Mouse (Mus musculus): Measurements from ENCODE around the gene Slc36a3. TPM values are rescaled to one million over a fixed set of nuclear protein-coding genes. Genes with fewer than 3 reads are reported as not detected.

The Slc36a3 gene
- polyA plus RNA-seq, 1 experiment from 2014 or later, result not detected

DNA sequence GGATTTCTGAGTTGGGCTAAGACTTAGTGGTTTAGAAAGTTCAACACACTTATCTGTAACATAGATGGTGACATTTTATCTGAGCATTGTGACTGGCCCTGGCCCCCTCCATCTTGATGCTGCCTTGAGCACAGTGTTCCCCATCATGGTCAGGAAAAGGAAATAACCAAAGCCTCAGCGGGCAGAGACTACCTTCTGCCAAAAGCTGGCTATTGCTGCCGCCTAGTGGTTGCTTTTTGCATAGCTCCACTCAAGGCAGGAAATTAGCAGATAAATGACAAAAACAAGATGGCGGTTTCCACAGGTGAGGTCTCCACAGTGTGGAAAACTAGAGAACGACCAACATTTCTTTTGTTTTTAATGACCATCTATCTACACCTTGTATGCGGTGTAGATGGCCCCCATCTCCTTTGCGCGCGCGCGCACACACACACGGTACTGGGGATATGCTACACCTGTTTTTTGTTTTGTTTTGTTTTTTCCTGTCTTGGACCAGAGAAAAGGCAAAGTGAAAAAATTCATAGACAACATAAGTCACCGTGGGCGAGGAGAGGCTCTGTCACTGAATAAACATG lies 7.4 kb upstream of the Slc36a3 start:
- H3K9ac ChIP-seq (ENCODE audit: low read length), result no peak overlapping the region
- peak; percentile 86 for DNase-seq (ENCODE audit: low spot score)

DNA sequence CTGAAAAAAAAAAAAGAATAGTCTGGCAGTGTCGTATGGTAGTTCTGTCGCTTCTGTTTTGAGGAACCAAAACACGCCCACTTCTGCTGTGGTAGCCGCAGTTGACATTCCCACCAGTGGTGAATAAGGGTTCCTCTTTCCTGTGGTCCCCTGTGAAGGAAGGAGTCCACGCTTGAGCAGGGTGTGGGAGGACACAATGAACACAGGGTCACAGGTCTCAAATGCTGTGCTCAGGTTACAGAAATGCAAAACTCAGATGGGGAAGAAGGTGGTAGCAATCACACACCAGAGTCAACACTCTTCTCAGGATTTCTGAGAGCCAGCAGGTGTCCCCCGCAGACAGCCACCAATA lies 3.5 kb upstream of the Slc36a3 start:
- Histone ChIP-seq H3K9me3 (ENCODE audit: control insufficient read depth, low read length) (no peaks in the 10 kb centered on the region), H3K4me2 (ENCODE audit: low read depth, severe bottlenecking) (no peak overlapping the region), H3K27me3 (ENCODE audit: control insufficient read depth, insufficient read depth, low read length) (no peaks in the 10 kb centered on the region), H3K4me1 (ENCODE audit: control insufficient read depth, insufficient read depth, low read length) (no peaks in the 10 kb centered on the region), H3K36me3 (ENCODE audit: control insufficient read depth, insufficient read depth, low read length) (no peaks in the 10 kb centered on the region), H3K27ac (replicated peaks; ENCODE audit: low read depth, low read length) (no peak overlapping the region), H3K9ac (ENCODE audit: low read length) (no peak overlapping the region), H3K4me3 (ENCODE audit: low read depth, low read length) (no peak overlapping the region)
- no peak for ATAC-seq (ENCODE audit: insufficient number of reproducible peaks, low FRiP score, low TSS enrichment, low read depth)
- 78% methylated on average over 6 of the region's 6 CpGs for WGBS
- no peak for DNase-seq (ENCODE audit: low spot score)

More for the DNA sequence above, 7.4 kb upstream of the Slc36a3 start:
- no peak overlapping the region for H3K4me3 ChIP-seq (ENCODE audit: low read depth, low read length)
- H3K9me3 ChIP-seq (ENCODE audit: control insufficient read depth, low read length), result no peaks in the 10 kb centered on the region
- 0 out of 2 replicates have a peak, but pooled peaks have one; percentile 17 for ATAC-seq (ENCODE audit: insufficient number of reproducible peaks, low FRiP score, low TSS enrichment, low read depth)
- no peak overlapping the region for H3K27ac ChIP-seq (replicated peaks; ENCODE audit: low read depth, low read length)
- 59% methylated on average over 13 of the region's 13 CpGs for WGBS
- H3K4me1 ChIP-seq (ENCODE audit: control insufficient read depth, insufficient read depth, low read length), result no peaks in the 10 kb centered on the region
- H3K4me2 ChIP-seq (ENCODE audit: low read depth, severe bottlenecking), result no peak overlapping the region
- no peaks in the 10 kb centered on the region for H3K27me3 ChIP-seq (ENCODE audit: control insufficient read depth, insufficient read depth, low read length)
- no peaks in the 10 kb centered on the region for H3K36me3 ChIP-seq (ENCODE audit: control insufficient read depth, insufficient read depth, low read length)

DNA sequence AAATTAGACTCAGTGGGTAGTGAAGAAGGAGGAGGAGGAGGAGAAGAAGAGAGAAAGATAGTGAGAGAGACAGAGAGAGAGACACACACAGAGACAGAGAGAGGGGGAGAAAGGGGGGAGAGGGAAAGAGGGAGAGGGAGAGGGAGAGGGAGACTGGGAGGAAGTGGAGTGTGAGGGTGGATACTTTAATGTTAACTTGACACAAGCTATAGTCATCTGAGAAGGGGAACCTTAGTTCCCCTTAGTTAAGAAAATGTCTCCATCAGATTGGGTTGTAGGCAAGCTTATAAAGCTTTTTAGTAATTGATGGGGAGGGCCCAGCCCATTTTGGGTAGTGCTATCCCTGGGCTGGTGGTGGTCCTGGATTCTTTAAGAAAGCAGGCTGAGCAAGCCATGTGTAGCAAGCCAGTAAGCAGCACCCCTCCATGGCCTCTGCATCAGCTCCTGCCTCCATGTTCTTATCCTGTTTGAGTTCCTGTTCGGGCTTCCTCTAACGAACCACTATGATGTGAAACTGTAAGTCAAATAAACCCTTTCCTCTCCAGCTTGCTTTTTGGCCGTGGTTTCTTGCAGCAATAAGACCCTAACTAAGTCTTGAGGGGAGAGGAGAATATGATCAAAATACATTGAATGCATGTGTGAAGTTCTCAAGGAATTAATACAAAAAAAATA lies 3.0 kb upstream of the Slc36a3 start:
- DNase-seq (ENCODE audit: low spot score), result no peak
- H3K4me3 ChIP-seq (ENCODE audit: low read depth, low read length), result no peak overlapping the region
- 67% methylated on average over 3 of the region's 3 CpGs for WGBS
- no peaks in the 10 kb centered on the region for H3K27me3 ChIP-seq (ENCODE audit: control insufficient read depth, insufficient read depth, low read length)
- no peaks in the 10 kb centered on the region for H3K9me3 ChIP-seq (ENCODE audit: control insufficient read depth, low read length)
- no peak for ATAC-seq (ENCODE audit: insufficient number of reproducible peaks, low FRiP score, low TSS enrichment, low read depth)
- H3K4me1 ChIP-seq (ENCODE audit: control insufficient read depth, insufficient read depth, low read length), result no peaks in the 10 kb centered on the region
- H3K9ac ChIP-seq (ENCODE audit: low read length), result no peak overlapping the region
- H3K36me3 ChIP-seq (ENCODE audit: control insufficient read depth, insufficient read depth, low read length), result no peaks in the 10 kb centered on the region
- H3K27ac ChIP-seq (replicated peaks; ENCODE audit: low read depth, low read length), result no peak overlapping the region
- no peak overlapping the region for H3K4me2 ChIP-seq (ENCODE audit: low read depth, severe bottlenecking)

DNA sequence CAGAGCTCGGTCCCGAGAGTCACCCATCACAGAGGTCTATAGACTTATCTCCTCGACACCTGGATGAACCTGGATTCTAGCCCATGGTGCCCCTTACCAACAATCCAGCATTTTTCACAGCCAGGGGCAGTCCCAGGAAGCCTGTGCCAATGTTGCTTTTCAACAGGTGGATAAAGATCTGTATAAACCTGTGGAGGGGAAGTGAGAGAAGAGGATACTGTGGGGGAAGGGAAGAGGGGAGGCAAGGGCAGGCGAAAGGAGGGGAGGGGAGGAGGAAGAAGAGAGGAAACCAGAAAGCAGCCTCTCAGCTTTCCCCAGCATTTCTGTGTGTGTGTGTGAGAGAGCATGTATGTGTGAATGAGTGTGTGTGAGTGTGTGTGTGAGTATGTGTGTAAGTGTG lies 3.0 kb downstream of the Slc36a3 start:
- Histone ChIP-seq H3K4me1 (ENCODE audit: control insufficient read depth, insufficient read depth, low read length) (no peaks in the 10 kb centered on the region), H3K36me3 (ENCODE audit: control insufficient read depth, insufficient read depth, low read length) (no peaks in the 10 kb centered on the region), H3K9me3 (ENCODE audit: control insufficient read depth, low read length) (no peaks in the 10 kb centered on the region), H3K4me2 (ENCODE audit: low read depth, severe bottlenecking) (no peak overlapping the region), H3K9ac (ENCODE audit: low read length) (no peak overlapping the region), H3K4me3 (ENCODE audit: low read depth, low read length) (no peak overlapping the region), H3K27ac (replicated peaks; ENCODE audit: low read depth, low read length) (no peak overlapping the region), H3K27me3 (ENCODE audit: control insufficient read depth, insufficient read depth, low read length) (no peaks in the 10 kb centered on the region)
- DNase-seq (ENCODE audit: low spot score), result no peak
- 83% methylated on average over 4 of the region's 4 CpGs for WGBS
- no peak for ATAC-seq (ENCODE audit: insufficient number of reproducible peaks, low FRiP score, low TSS enrichment, low read depth)

DNA sequence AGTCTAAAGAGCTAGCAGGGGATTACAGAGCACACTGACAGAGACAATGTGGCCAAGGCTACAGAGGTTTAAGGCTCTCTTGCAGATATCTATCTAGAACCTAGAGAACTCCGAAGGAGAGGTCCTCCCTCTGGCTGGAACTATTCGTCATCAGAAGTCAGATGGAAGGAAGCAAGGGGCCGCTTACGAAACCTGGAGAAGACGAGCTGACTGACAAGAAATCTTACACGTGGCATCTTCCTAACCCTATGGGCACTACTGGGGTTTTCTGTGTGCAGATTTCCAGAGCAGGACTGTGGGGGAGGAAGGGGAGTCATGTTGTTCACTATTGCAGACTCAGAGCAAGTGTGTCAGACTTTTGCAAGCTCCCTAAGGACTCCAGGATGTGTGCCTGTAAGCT lies 4.1 kb downstream of the Slc36a3 start:
- no peak for DNase-seq (ENCODE audit: low spot score)
- no peak overlapping the region for H3K4me3 ChIP-seq (ENCODE audit: low read depth, low read length)
- no peaks in the 10 kb centered on the region for H3K4me1 ChIP-seq (ENCODE audit: control insufficient read depth, insufficient read depth, low read length)
- 75% methylated on average over 6 of the region's 6 CpGs for WGBS
- H3K27me3 ChIP-seq (ENCODE audit: control insufficient read depth, insufficient read depth, low read length), result no peaks in the 10 kb centered on the region
- no peak overlapping the region for H3K9ac ChIP-seq (ENCODE audit: low read length)
- no peak overlapping the region for H3K27ac ChIP-seq (replicated peaks; ENCODE audit: low read depth, low read length)
- H3K36me3 ChIP-seq (ENCODE audit: control insufficient read depth, insufficient read depth, low read length), result no peaks in the 10 kb centered on the region
- H3K9me3 ChIP-seq (ENCODE audit: control insufficient read depth, low read length), result no peaks in the 10 kb centered on the region
- no peak overlapping the region for H3K4me2 ChIP-seq (ENCODE audit: low read depth, severe bottlenecking)
- no peak for ATAC-seq (ENCODE audit: insufficient number of reproducible peaks, low FRiP score, low TSS enrichment, low read depth)

DNA sequence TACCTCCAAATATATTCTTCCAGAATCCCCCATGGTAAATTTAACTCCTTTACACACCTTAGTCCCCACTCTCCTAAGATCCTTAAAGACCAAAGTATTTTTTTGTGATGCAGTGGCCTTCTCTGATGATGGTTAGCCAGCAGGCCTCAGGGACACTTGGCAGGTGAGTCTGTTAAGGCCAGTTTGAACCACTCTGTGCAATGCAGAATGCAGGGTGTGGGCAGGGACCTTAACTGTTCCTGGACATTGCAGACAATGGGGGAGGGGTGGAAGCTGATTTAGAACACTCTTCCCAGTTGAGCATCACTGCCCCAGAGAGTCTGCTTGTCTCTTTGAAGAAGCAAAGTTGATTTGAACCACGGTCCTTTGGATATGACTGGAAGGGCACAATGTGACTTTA lies 4.7 kb downstream of the Slc36a3 start:
- Histone ChIP-seq H3K4me3 (ENCODE audit: low read depth, low read length) (no peak overlapping the region), H3K4me1 (ENCODE audit: control insufficient read depth, insufficient read depth, low read length) (no peaks in the 10 kb centered on the region), H3K4me2 (ENCODE audit: low read depth, severe bottlenecking) (no peak overlapping the region), H3K36me3 (ENCODE audit: control insufficient read depth, insufficient read depth, low read length) (no peaks in the 10 kb centered on the region), H3K9ac (ENCODE audit: low read length) (no peak overlapping the region), H3K27me3 (ENCODE audit: control insufficient read depth, insufficient read depth, low read length) (no peaks in the 10 kb centered on the region), H3K9me3 (ENCODE audit: control insufficient read depth, low read length) (no peaks in the 10 kb centered on the region), H3K27ac (replicated peaks; ENCODE audit: low read depth, low read length) (no peak overlapping the region)
- DNase-seq (ENCODE audit: low spot score) (no peak), ATAC-seq (ENCODE audit: insufficient number of reproducible peaks, low FRiP score, low TSS enrichment, low read depth) (no peak)
- 89% methylated on average over 1 of the region's 1 CpGs for WGBS

DNA sequence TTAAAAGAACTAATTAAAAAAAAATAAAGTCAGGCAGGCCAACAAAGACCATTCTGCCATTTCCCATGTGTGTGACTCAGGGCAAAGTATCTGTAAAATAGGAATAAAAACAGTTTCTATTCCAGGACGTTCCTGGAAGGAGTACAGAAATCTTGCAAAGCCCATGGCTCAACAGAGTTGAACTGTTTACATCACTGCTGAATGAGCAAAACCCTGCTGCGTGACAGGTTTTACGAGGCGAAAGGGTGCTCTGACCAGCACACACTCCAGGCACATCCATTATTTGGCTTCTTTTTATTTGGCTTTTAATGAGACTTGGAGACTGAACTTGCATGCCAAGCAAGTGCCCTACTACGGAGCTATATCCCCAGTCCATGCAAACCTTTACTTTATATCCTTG lies 7.5 kb downstream of the Slc36a3 start:
- 58% methylated on average over 5 of the region's 5 CpGs for WGBS

DNA sequence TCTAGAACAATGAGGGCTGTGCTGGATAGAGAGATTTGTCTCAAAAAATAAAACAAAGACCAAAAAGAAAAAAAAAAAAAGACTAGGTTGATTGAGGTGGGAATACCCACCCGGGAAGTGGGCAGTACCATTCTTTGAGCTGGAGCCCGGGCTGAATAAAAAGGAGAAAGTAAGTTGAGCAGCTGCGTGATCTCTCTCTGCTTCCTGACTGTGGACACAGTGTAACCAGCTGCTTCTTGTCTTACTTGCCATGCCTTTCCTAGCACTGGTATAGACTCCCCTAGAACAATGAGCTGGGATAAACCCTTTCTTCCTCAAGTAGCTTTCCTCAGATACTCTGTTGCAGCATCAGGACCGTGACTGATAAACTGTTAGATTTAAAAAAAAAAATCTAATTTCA lies 10.0 kb downstream of the Slc36a3 start:
- WGBS, result 87% methylated on average over 4 of the region's 4 CpGs
- ATAC-seq (ENCODE audit: insufficient number of reproducible peaks, low FRiP score, low TSS enrichment, low read depth), result no peak
- no peak for DNase-seq (ENCODE audit: low spot score)

More for the DNA sequence above, 7.5 kb downstream of the Slc36a3 start:
- ATAC-seq (ENCODE audit: insufficient number of reproducible peaks, low FRiP score, low TSS enrichment, low read depth) (no peak), DNase-seq (ENCODE audit: low spot score) (no peak)
- Histone ChIP-seq H3K9ac (ENCODE audit: low read length) (no peak overlapping the region), H3K4me1 (ENCODE audit: control insufficient read depth, insufficient read depth, low read length) (no peaks in the 10 kb centered on the region), H3K4me2 (ENCODE audit: low read depth, severe bottlenecking) (no peak overlapping the region), H3K27ac (replicated peaks; ENCODE audit: low read depth, low read length) (no peak overlapping the region), H3K36me3 (ENCODE audit: control insufficient read depth, insufficient read depth, low read length) (no peaks in the 10 kb centered on the region), H3K27me3 (ENCODE audit: control insufficient read depth, insufficient read depth, low read length) (no peaks in the 10 kb centered on the region), H3K9me3 (ENCODE audit: control insufficient read depth, low read length) (no peaks in the 10 kb centered on the region), H3K4me3 (ENCODE audit: low read depth, low read length) (no peak overlapping the region)

DNA sequence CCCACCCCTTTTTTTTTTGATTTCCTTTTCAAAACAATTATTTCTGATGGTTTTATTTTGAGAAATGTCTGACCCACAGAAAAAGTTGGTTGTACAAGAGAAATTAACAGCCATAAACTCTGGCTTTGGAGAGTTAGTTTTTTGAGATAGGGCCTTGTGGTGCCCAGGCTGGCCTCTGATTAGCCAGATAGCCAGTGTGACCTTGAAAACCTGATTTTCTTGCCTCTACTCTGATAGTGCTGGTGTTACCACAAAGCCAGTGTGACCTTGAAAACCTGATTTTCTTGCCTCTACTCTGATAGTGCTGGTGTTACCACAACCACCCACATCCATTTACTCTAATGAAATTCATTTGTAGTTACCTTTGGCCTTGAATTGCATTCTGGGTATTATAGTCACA lies 13.9 kb downstream of the Slc36a3 start:
- Histone ChIP-seq H3K27me3 (ENCODE audit: control insufficient read depth, insufficient read depth, low read length) (no peaks in the 10 kb centered on the region), H3K36me3 (ENCODE audit: control insufficient read depth, insufficient read depth, low read length) (no peaks in the 10 kb centered on the region), H3K9me3 (ENCODE audit: control insufficient read depth, low read length) (no peaks in the 10 kb centered on the region), H3K4me3 (ENCODE audit: low read depth, low read length) (no peak overlapping the region), H3K4me1 (ENCODE audit: control insufficient read depth, insufficient read depth, low read length) (no peaks in the 10 kb centered on the region), H3K27ac (replicated peaks; ENCODE audit: low read depth, low read length) (no peak overlapping the region), H3K4me2 (ENCODE audit: low read depth, severe bottlenecking) (no peak overlapping the region), H3K9ac (ENCODE audit: low read length) (no peak overlapping the region)
- no peak for ATAC-seq (ENCODE audit: insufficient number of reproducible peaks, low FRiP score, low TSS enrichment, low read depth)
- DNase-seq (ENCODE audit: low spot score), result no peak

More for the DNA sequence above, 10.0 kb downstream of the Slc36a3 start:
- no peaks in the 10 kb centered on the region for H3K9me3 ChIP-seq (ENCODE audit: control insufficient read depth, low read length)
- H3K4me3 ChIP-seq (ENCODE audit: low read depth, low read length), result no peak overlapping the region
- no peaks in the 10 kb centered on the region for H3K27me3 ChIP-seq (ENCODE audit: control insufficient read depth, insufficient read depth, low read length)
- H3K36me3 ChIP-seq (ENCODE audit: control insufficient read depth, insufficient read depth, low read length), result no peaks in the 10 kb centered on the region
- no peak overlapping the region for H3K9ac ChIP-seq (ENCODE audit: low read length)
- no peaks in the 10 kb centered on the region for H3K4me1 ChIP-seq (ENCODE audit: control insufficient read depth, insufficient read depth, low read length)
- H3K27ac ChIP-seq (replicated peaks; ENCODE audit: low read depth, low read length), result no peak overlapping the region
- no peak overlapping the region for H3K4me2 ChIP-seq (ENCODE audit: low read depth, severe bottlenecking)

Measured in limb, embryonic 11.5 days (tissue).